Mouse (Mus musculus): ENCODE results near the gene Dyrk1a.

GRCm38 (mm10) chr16:94533679-94534078 is 36.1 kb upstream of the Dyrk1a start:
- no peak for TF ChIP-seq CTCF (IDR thresholded peaks at IDR 0.05; ENCODE audit: control insufficient read depth, insufficient read depth, low read length)
- TF ChIP-seq POLR2A (IDR thresholded peaks at IDR 0.05; ENCODE audit: borderline replicate concordance, control insufficient read depth, low read depth, low read length) = no peak
